Mouse (Mus musculus): ENCODE measurements at regions not wholly inside any gene's neighbourhood (a gene's known extent, or its start where the extent isn't known, plus 50 kb on each side); places are given as distances from the start of the nearest gene placed in this dataset.

DNA sequence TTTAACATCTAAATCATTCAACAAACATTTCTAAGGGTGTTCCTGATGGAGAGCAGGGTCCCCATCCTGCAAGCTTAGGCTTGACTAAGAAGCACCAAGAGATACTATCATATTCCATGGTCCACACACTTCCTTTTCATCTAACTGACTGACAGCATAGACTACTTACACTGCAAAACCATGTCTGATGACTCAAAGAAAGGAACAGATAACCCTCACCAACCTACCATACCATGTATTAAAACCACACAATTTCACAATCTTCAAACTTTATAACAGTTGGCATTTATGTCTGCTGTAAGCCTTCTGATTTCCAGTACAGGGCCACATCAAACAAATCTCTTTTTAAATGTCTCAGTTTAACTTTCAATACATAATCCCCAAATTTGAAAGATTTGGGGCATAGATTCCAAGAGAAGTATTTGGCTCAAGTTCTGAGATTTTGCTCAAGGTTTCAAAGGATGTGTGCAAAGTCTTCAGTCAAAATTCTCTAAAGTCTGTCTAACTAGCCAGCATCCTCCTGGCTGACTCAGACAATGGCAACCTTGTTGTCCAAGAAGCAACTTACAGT is 962.0 kb downstream of the Ttll7 start:
- Histone ChIP-seq H3K4me3 (ENCODE audit: control insufficient read depth, low read depth, low read length) (no peak overlapping the region), H3K27ac (ENCODE audit: control insufficient read depth, insufficient read depth, low read depth, low read length) (no peak overlapping the region), H3K27me3 (ENCODE audit: control insufficient read depth, insufficient read depth, low read length) (no peaks in the 10 kb centered on the region), H3K36me3 (ENCODE audit: control insufficient read depth, insufficient read depth, low read length) (no peaks in the 10 kb centered on the region), H3K4me1 (ENCODE audit: control insufficient read depth, insufficient read depth, low read length) (no peaks in the 10 kb centered on the region)
- TF ChIP-seq CTCF (IDR thresholded peaks at IDR 0.05; ENCODE audit: control insufficient read depth, insufficient read depth, insufficient replicate concordance, low read depth, low read length), result no peak
- TF ChIP-seq POLR2A (IDR thresholded peaks at IDR 0.05; ENCODE audit: control insufficient read depth, low read depth, low read length), result no peak

DNA sequence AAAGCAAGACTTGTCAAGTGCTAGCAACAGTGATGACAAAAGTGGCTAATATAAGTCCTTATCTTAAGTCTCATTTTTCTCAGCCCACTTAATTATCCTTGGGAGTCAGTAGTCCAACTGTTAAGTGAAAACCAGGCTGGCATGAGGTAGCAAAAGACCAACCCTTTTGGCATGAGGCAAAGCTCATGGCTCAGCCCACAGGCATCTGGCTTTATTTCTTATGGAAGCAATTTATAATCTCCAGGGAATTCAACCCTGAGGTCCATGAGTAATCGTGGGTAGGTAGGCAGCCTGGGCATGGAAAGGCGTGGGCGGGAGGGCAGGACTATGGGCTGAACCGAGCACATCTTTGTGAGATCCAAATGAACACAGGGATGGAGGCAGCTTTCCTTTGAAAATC is 950.4 kb downstream of the Ttll7 start:
- Histone ChIP-seq H3K4me3 (ENCODE audit: control insufficient read depth, low read depth, low read length) (no peak overlapping the region), H3K4me1 (ENCODE audit: control insufficient read depth, insufficient read depth, low read length) (no peaks in the 10 kb centered on the region), H3K27me3 (ENCODE audit: control insufficient read depth, insufficient read depth, low read length) (no peaks in the 10 kb centered on the region), H3K36me3 (ENCODE audit: control insufficient read depth, insufficient read depth, low read length) (no peaks in the 10 kb centered on the region), H3K27ac (ENCODE audit: control insufficient read depth, insufficient read depth, low read depth, low read length) (no peak overlapping the region)
- no peak for TF ChIP-seq POLR2A (IDR thresholded peaks at IDR 0.05; ENCODE audit: control insufficient read depth, low read depth, low read length)
- TF ChIP-seq CTCF (IDR thresholded peaks at IDR 0.05; ENCODE audit: control insufficient read depth, insufficient read depth, insufficient replicate concordance, low read depth, low read length), result no peak

DNA sequence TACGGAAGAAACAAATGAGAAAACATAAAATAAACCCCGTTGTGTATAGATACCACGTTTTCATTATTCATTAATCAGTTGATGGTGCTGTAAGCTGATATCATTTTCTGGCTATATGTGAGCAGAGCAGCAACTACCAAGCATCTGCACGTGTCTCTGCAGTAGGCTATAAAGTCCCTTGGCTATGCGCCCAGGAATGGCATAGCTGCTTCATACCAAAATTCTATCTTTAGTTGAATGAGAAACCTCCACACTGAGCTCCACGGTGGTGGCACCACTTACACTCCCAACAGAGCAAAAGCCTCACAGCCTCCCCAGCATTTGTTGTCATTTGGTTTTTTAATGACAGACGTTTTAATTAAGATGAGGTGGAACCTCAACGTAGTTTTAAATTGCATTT is 944.4 kb downstream of the Ttll7 start:
- Histone ChIP-seq H3K4me3 (ENCODE audit: control insufficient read depth, low read depth, low read length) (no peak overlapping the region), H3K27me3 (ENCODE audit: control insufficient read depth, insufficient read depth, low read length) (no peaks in the 10 kb centered on the region), H3K36me3 (ENCODE audit: control insufficient read depth, insufficient read depth, low read length) (no peaks in the 10 kb centered on the region), H3K4me1 (ENCODE audit: control insufficient read depth, insufficient read depth, low read length) (no peaks in the 10 kb centered on the region; the same call in 1 of the 2 replicates), H3K27ac (ENCODE audit: control insufficient read depth, insufficient read depth, low read depth, low read length) (no peak overlapping the region)
- no peak for TF ChIP-seq POLR2A (IDR thresholded peaks at IDR 0.05; ENCODE audit: control insufficient read depth, low read depth, low read length)
- TF ChIP-seq CTCF (IDR thresholded peaks at IDR 0.05; ENCODE audit: control insufficient read depth, insufficient read depth, insufficient replicate concordance, low read depth, low read length), result no peak

DNA sequence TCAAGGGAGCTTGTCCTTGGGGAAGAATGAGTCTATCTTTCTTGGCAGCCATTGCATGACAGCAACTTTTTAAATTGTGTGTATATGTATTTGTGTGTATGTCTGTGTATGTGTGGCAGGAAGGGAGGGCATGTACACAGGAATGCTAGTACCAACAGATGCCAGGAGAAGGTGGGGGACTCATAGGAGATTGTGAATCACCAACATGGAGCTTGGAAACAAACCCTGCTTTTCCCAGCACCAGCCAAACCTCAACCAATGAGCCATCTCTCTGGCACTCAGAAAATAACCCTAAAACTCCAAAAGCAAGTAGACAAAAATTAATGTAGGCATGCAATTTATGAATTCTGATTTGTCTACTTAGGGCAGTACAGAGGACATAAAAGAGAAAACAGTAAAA is 942.9 kb downstream of the Ttll7 start:
- no peaks in the 10 kb centered on the region for H3K27me3 ChIP-seq (ENCODE audit: control insufficient read depth, insufficient read depth, low read length)
- TF ChIP-seq CTCF (IDR thresholded peaks at IDR 0.05; ENCODE audit: control insufficient read depth, insufficient read depth, insufficient replicate concordance, low read depth, low read length), result no peak
- no peak for TF ChIP-seq POLR2A (IDR thresholded peaks at IDR 0.05; ENCODE audit: control insufficient read depth, low read depth, low read length)
- no peak overlapping the region for H3K4me3 ChIP-seq (ENCODE audit: control insufficient read depth, low read depth, low read length)
- H3K27ac ChIP-seq (ENCODE audit: control insufficient read depth, insufficient read depth, low read depth, low read length), result no peak overlapping the region
- H3K36me3 ChIP-seq (ENCODE audit: control insufficient read depth, insufficient read depth, low read length), result no peaks in the 10 kb centered on the region
- H3K4me1 ChIP-seq (ENCODE audit: control insufficient read depth, insufficient read depth, low read length), result no peaks in the 10 kb centered on the region; the same call in 1 of the 2 replicates

DNA sequence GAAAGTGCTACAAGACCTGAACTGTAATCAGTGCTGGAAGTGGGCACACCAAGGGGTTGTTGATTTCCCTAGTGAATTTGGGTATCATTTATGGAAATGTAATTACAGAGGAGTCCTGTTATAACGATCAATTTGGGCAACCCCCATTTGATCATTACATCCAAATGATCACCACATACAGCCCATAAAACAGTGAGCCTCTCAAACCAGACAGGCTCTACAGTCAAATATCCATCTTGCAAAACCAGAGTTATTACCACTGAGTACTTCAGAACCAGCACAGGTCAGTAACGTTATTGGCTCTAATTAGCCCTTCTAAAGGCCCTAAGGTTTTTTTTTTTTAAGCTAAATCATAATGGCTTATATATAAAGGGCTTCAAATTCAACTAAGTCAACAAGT is 934.4 kb downstream of the Ttll7 start:
- H3K27me3 ChIP-seq (ENCODE audit: control insufficient read depth, insufficient read depth, low read length), result no peaks in the 10 kb centered on the region
- TF ChIP-seq CTCF (IDR thresholded peaks at IDR 0.05; ENCODE audit: control insufficient read depth, insufficient read depth, insufficient replicate concordance, low read depth, low read length), result no peak
- no peak for TF ChIP-seq POLR2A (IDR thresholded peaks at IDR 0.05; ENCODE audit: control insufficient read depth, low read depth, low read length)
- no peaks in the 10 kb centered on the region for H3K4me1 ChIP-seq (ENCODE audit: control insufficient read depth, insufficient read depth, low read length)

DNA sequence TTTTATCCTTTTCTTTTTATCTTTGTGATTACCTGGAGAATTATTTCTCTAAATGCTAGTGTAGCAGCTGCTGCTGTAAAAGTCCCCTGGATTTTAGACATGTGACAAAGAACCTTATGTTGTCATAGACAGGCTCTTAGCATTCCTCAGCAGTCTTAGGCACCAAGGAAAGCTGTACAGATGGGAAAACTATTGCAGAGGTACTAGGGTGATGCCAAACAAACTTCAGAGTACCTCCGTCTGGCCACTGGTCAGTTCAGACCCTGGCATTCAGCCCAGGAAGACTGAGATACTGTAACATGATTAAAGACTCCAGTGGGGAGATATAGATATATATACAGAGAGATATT is 898.6 kb downstream of the Ttll7 start:
- no peak overlapping the region for H3K27ac ChIP-seq (ENCODE audit: control insufficient read depth, insufficient read depth, low read depth, low read length)
- H3K4me3 ChIP-seq (ENCODE audit: control insufficient read depth, low read depth, low read length), result no peak overlapping the region
- H3K27me3 ChIP-seq (ENCODE audit: control insufficient read depth, insufficient read depth, low read length), result no peaks in the 10 kb centered on the region
- no peak for TF ChIP-seq POLR2A (IDR thresholded peaks at IDR 0.05; ENCODE audit: control insufficient read depth, low read depth, low read length)
- no peak for TF ChIP-seq CTCF (IDR thresholded peaks at IDR 0.05; ENCODE audit: control insufficient read depth, insufficient read depth, insufficient replicate concordance, low read depth, low read length)
- H3K36me3 ChIP-seq (ENCODE audit: control insufficient read depth, insufficient read depth, low read length), result no peaks in the 10 kb centered on the region
- no peaks in the 10 kb centered on the region for H3K4me1 ChIP-seq (ENCODE audit: control insufficient read depth, insufficient read depth, low read length)

More for the DNA sequence above, 934.4 kb downstream of the Ttll7 start:
- Histone ChIP-seq H3K27ac (ENCODE audit: control insufficient read depth, insufficient read depth, low read depth, low read length) (no peak overlapping the region), H3K36me3 (ENCODE audit: control insufficient read depth, insufficient read depth, low read length) (no peaks in the 10 kb centered on the region), H3K4me3 (ENCODE audit: control insufficient read depth, low read depth, low read length) (no peak overlapping the region)

DNA sequence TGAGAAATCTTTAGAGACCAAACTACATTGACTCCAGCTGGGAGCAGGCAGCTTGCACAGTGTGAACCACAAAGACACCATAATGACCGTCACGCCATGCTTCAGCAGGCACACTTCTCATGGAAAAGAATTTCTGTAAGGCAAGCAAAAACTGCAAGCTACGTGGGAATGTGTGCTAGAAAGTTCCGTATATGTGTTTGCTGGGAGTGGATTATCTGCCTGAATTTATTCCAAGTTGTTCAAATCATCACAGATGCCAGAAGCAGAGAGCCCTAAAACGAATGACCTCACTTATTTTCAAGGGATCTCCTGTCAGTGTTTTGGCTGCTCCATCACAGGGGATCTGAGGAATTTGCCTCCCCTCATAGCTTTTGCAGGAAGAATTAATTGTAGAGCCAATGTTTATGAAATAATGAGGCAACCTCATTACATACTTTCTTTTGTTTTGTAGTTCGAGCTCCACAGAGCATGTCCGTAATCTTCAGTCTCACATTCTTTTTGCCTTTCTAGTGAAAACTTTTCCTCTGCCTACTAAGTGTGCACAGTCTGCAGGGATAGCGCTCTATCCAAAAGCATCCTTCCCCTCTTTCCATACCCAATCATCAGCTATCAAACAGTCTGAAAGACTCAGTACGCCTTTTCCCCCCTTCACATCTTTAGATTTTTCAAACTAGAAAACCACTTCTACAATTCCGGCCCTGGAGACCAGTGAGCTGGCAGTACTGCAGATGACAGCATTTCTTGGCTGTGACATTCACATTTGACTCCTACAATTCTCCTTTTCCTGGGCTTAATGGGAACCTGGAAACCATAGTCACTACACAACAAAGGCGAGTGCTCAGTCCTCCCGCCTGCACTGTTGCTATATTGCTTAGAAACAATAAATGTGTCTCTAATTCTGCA is 898.0 kb downstream of the Ttll7 start:
- Histone ChIP-seq H3K36me3 (ENCODE audit: control insufficient read depth, insufficient read depth, low read length) (no peaks in the 10 kb centered on the region), H3K27ac (ENCODE audit: control insufficient read depth, insufficient read depth, low read depth, low read length) (no peak overlapping the region), H3K4me3 (ENCODE audit: control insufficient read depth, low read depth, low read length) (no peak overlapping the region), H3K27me3 (ENCODE audit: control insufficient read depth, insufficient read depth, low read length) (no peaks in the 10 kb centered on the region), H3K4me1 (ENCODE audit: control insufficient read depth, insufficient read depth, low read length) (no peaks in the 10 kb centered on the region)
- no peak for TF ChIP-seq CTCF (IDR thresholded peaks at IDR 0.05; ENCODE audit: control insufficient read depth, insufficient read depth, insufficient replicate concordance, low read depth, low read length)
- no peak for TF ChIP-seq POLR2A (IDR thresholded peaks at IDR 0.05; ENCODE audit: control insufficient read depth, low read depth, low read length)

All from testis, adult 2 months (tissue).